Mouse (Mus musculus): ENCODE measurements around the gene Thbd. TPM values are rescaled to one million over a fixed set of nuclear protein-coding genes. Genes with fewer than 3 reads are reported as not detected.

Thbd gene
- polyA plus RNA-seq, 1 experiment from 2014 or later = 7.3 TPM

GRCm38 (mm10) chr2:148444472-148444871 is 36.5 kb upstream of the Thbd start:
- no peak for ATAC-seq
- Histone ChIP-seq H3K36me3 (ENCODE audit: control insufficient read depth, insufficient read depth) (no peaks in the 10 kb centered on the region), H3K27ac (ENCODE audit: low read length) (no peak overlapping the region), H3K27me3 (replicated peaks; ENCODE audit: control insufficient read depth, insufficient read depth, low read length) (no peaks in the 10 kb centered on the region), H3K9me3 (ENCODE audit: control insufficient read depth, low read length) (no peaks in the 10 kb centered on the region), H3K9ac (replicated peaks; ENCODE audit: low read depth, low read length) (no peak overlapping the region), H3K4me2 (ENCODE audit: low read length) (no peak overlapping the region), H3K4me1 (replicated peaks; ENCODE audit: control insufficient read depth, insufficient read depth, low read length) (no peaks in the 10 kb centered on the region), H3K4me3 (replicated peaks; ENCODE audit: low read length) (no peak overlapping the region)
- WGBS = 79% methylated on average over 1 of the region's 1 CpGs

GRCm38 (mm10) chr2:148443249-148443958 is 35.4 kb upstream of the Thbd start, which contains the start of gene Cd93:
Gene Cd93, minus strand, starts transcription at chr2:148443563.
- no peak within 1 kb of the TSS for H3K4me3 ChIP-seq (replicated peaks; ENCODE audit: low read length)
- H3K27me3 ChIP-seq (replicated peaks; ENCODE audit: control insufficient read depth, insufficient read depth, low read length) = no peaks in the 10 kb centered on the region
- H3K36me3 ChIP-seq (ENCODE audit: control insufficient read depth, insufficient read depth) = no peaks in the 10 kb centered on the region
- no peaks in the 10 kb centered on the region for H3K9me3 ChIP-seq (ENCODE audit: control insufficient read depth, low read length)
- no peaks in the 10 kb centered on the region for H3K4me1 ChIP-seq (replicated peaks; ENCODE audit: control insufficient read depth, insufficient read depth, low read length)
- no peak within 1 kb of the TSS for H3K9ac ChIP-seq (replicated peaks; ENCODE audit: low read depth, low read length)
- H3K27ac ChIP-seq (ENCODE audit: low read length) = peak within 1 kb of the TSS; percentile 30; the same call in 1 of the 2 replicates
- no peak within 1 kb of the TSS for H3K4me2 ChIP-seq (ENCODE audit: low read length)
- WGBS = 65% methylated on average over 13 of the region's 13 CpGs
- no peak for ATAC-seq

GRCm38 (mm10) chr2:148442710-148443109 is 34.7 kb upstream of the Thbd start:
- 93% methylated on average over 4 of the region's 4 CpGs for WGBS
- H3K27me3 ChIP-seq (replicated peaks; ENCODE audit: control insufficient read depth, insufficient read depth, low read length) = no peaks in the 10 kb centered on the region
- no peak overlapping the region for H3K9ac ChIP-seq (replicated peaks; ENCODE audit: low read depth, low read length)
- H3K27ac ChIP-seq (ENCODE audit: low read length) = no peak overlapping the region
- H3K4me1 ChIP-seq (replicated peaks; ENCODE audit: control insufficient read depth, insufficient read depth, low read length) = no peaks in the 10 kb centered on the region
- H3K4me3 ChIP-seq (replicated peaks; ENCODE audit: low read length) = no peak overlapping the region
- no peaks in the 10 kb centered on the region for H3K9me3 ChIP-seq (ENCODE audit: control insufficient read depth, low read length)
- no peaks in the 10 kb centered on the region for H3K36me3 ChIP-seq (ENCODE audit: control insufficient read depth, insufficient read depth)
- H3K4me2 ChIP-seq (ENCODE audit: low read length) = no peak overlapping the region
- no peak for ATAC-seq

GRCm38 (mm10) chr2:148442172-148442571 is 34.2 kb upstream of the Thbd start:
- Histone ChIP-seq H3K9ac (replicated peaks; ENCODE audit: low read depth, low read length) (no peak overlapping the region), H3K27me3 (replicated peaks; ENCODE audit: control insufficient read depth, insufficient read depth, low read length) (no peaks in the 10 kb centered on the region), H3K4me1 (replicated peaks; ENCODE audit: control insufficient read depth, insufficient read depth, low read length) (no peaks in the 10 kb centered on the region), H3K36me3 (ENCODE audit: control insufficient read depth, insufficient read depth) (no peaks in the 10 kb centered on the region), H3K4me3 (replicated peaks; ENCODE audit: low read length) (no peak overlapping the region), H3K27ac (ENCODE audit: low read length) (no peak overlapping the region), H3K9me3 (ENCODE audit: control insufficient read depth, low read length) (no peaks in the 10 kb centered on the region), H3K4me2 (ENCODE audit: low read length) (no peak overlapping the region)
- WGBS = 67% methylated on average over 4 of the region's 4 CpGs
- no peak for ATAC-seq

- Histone ChIP-seq H3K9me3 (ENCODE audit: control insufficient read depth, low read length) (no peaks in the 10 kb centered on the region), H3K27me3 (replicated peaks; ENCODE audit: control insufficient read depth, insufficient read depth, low read length) (no peaks in the 10 kb centered on the region), H3K9ac (replicated peaks; ENCODE audit: low read depth, low read length) (no peak overlapping the region), H3K4me1 (replicated peaks; ENCODE audit: control insufficient read depth, insufficient read depth, low read length) (no peaks in the 10 kb centered on the region), H3K4me2 (ENCODE audit: low read length) (no peak overlapping the region), H3K4me3 (replicated peaks; ENCODE audit: low read length) (no peak overlapping the region), H3K27ac (ENCODE audit: low read length) (no peak overlapping the region), H3K36me3 (ENCODE audit: control insufficient read depth, insufficient read depth) (no peaks in the 10 kb centered on the region)
- no peak for ATAC-seq
- 93% methylated on average over 10 of the region's 10 CpGs for WGBS
Observed at GRCm38 (mm10) chr2:148441421-148441820, 33.4 kb upstream of the Thbd start.

- H3K27me3 ChIP-seq (replicated peaks; ENCODE audit: control insufficient read depth, insufficient read depth, low read length) = no peaks in the 10 kb centered on the region
- no peak for ATAC-seq
- H3K27ac ChIP-seq (ENCODE audit: low read length) = no peak overlapping the region
- no peaks in the 10 kb centered on the region for H3K36me3 ChIP-seq (ENCODE audit: control insufficient read depth, insufficient read depth)
- H3K4me3 ChIP-seq (replicated peaks; ENCODE audit: low read length) = no peak overlapping the region
- 82% methylated on average over 3 of the region's 3 CpGs for WGBS
- H3K4me2 ChIP-seq (ENCODE audit: low read length) = no peak overlapping the region
- H3K4me1 ChIP-seq (replicated peaks; ENCODE audit: control insufficient read depth, insufficient read depth, low read length) = no peaks in the 10 kb centered on the region
- no peak overlapping the region for H3K9ac ChIP-seq (replicated peaks; ENCODE audit: low read depth, low read length)
- H3K9me3 ChIP-seq (ENCODE audit: control insufficient read depth, low read length) = no peaks in the 10 kb centered on the region
Observed at GRCm38 (mm10) chr2:148439691-148440276, 31.8 kb upstream of the Thbd start.

GRCm38 (mm10) chr2:148436285-148436684 is 28.3 kb upstream of the Thbd start:
- Histone ChIP-seq H3K9ac (replicated peaks; ENCODE audit: low read depth, low read length) (no peak overlapping the region), H3K36me3 (ENCODE audit: control insufficient read depth, insufficient read depth) (no peaks in the 10 kb centered on the region), H3K4me1 (replicated peaks; ENCODE audit: control insufficient read depth, insufficient read depth, low read length) (no peaks in the 10 kb centered on the region), H3K27me3 (replicated peaks; ENCODE audit: control insufficient read depth, insufficient read depth, low read length) (no peaks in the 10 kb centered on the region), H3K4me3 (replicated peaks; ENCODE audit: low read length) (no peak overlapping the region), H3K9me3 (ENCODE audit: control insufficient read depth, low read length) (no peaks in the 10 kb centered on the region), H3K27ac (ENCODE audit: low read length) (no peak overlapping the region), H3K4me2 (ENCODE audit: low read length) (no peak overlapping the region)
- 35% methylated on average over 3 of the region's 3 CpGs for WGBS
- ATAC-seq = no peak

- Histone ChIP-seq H3K4me1 (replicated peaks; ENCODE audit: control insufficient read depth, insufficient read depth, low read length) (no peaks in the 10 kb centered on the region), H3K9me3 (ENCODE audit: control insufficient read depth, low read length) (no peaks in the 10 kb centered on the region), H3K36me3 (ENCODE audit: control insufficient read depth, insufficient read depth) (no peaks in the 10 kb centered on the region), H3K9ac (replicated peaks; ENCODE audit: low read depth, low read length) (no peak overlapping the region), H3K27me3 (replicated peaks; ENCODE audit: control insufficient read depth, insufficient read depth, low read length) (no peaks in the 10 kb centered on the region), H3K4me3 (replicated peaks; ENCODE audit: low read length) (no peak overlapping the region), H3K27ac (ENCODE audit: low read length) (no peak overlapping the region), H3K4me2 (ENCODE audit: low read length) (no peak overlapping the region)
- 70% methylated on average over 2 of the region's 2 CpGs for WGBS
- no peak for ATAC-seq
Observed at GRCm38 (mm10) chr2:148432346-148432745, 24.4 kb upstream of the Thbd start.

- Histone ChIP-seq H3K27ac (ENCODE audit: low read length) (no peak overlapping the region), H3K4me1 (replicated peaks; ENCODE audit: control insufficient read depth, insufficient read depth, low read length) (no peaks in the 10 kb centered on the region), H3K4me2 (ENCODE audit: low read length) (no peak overlapping the region), H3K9me3 (ENCODE audit: control insufficient read depth, low read length) (no peaks in the 10 kb centered on the region), H3K4me3 (replicated peaks; ENCODE audit: low read length) (no peak overlapping the region), H3K36me3 (ENCODE audit: control insufficient read depth, insufficient read depth) (no peaks in the 10 kb centered on the region), H3K27me3 (replicated peaks; ENCODE audit: control insufficient read depth, insufficient read depth, low read length) (no peaks in the 10 kb centered on the region), H3K9ac (replicated peaks; ENCODE audit: low read depth, low read length) (no peak overlapping the region)
- WGBS = 84% methylated on average over 4 of the region's 4 CpGs
- no peak for ATAC-seq
Observed at GRCm38 (mm10) chr2:148430941-148431340, 23.0 kb upstream of the Thbd start.

All from forebrain, embryonic 16.5 days (tissue).